In the genomic region with DNA sequence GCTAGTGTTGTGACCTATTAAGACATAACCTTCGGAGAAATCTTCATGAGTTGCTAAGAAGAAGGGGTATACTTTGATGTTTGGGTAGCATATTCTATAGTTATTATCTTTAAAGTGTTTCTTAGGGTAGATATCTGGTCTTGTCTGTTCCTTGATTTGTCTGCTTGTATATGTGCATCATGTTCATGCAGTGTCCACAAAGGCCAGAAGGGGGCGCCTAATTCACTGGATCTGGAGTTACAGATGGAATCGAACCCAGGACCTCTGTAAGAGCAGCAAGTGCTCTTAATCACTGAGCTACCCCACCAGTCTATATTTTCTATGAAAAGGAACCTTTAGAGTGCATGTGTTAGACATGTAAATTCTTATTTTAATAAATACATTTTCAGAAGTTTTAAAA, we compare ENCODE assay signal across 11 mouse cellular contexts.
A peak's percentile ranks its signal among the peaks of the same experiment; 100 is the strongest.
DNase-seq lines count a peak whose midpoint lies in the region; ATAC-seq and TF ChIP-seq lines count a peak whose summit lies in the region.
"Had no signal": no experiment of that assay in that cellular context is flagged by ENCODE, and none has a peak within 500 bp of the region (broad histone marks: within the 10 kb centered on the region; RNA-seq: fewer than 3 reads in every experiment).

No protein-coding gene starts in this region.

- in situ Hi-C loops in ES-E14 (cut with MboI; ENCODE audit: low sequenced_read_pairs in 2 of 2, unreplicated experiment in 2 of 2), result no loop called here

- H3K4me1 ChIP-seq in intestine, postnatal 0 days (replicated peaks; ENCODE audit: control insufficient read depth, insufficient read depth, low read length), result no peaks in the 10 kb centered on the region
- no peaks in the 10 kb centered on the region for H3K4me1 ChIP-seq in intestine, embryonic 16.5 days (ENCODE audit: control insufficient read depth, insufficient read depth, low read length)
- H3K4me1 ChIP-seq in lung, postnatal 0 days (ENCODE audit: insufficient read depth, low read depth, low read length), result no peaks in the 10 kb centered on the region
- no peaks in the 10 kb centered on the region for H3K4me1 ChIP-seq in ES-E14 (ENCODE audit: control insufficient read depth in 2 of 2, insufficient read depth in 2 of 2, low read length in 2 of 2, poor library complexity in 1 of 2)
- H3K4me1 ChIP-seq: heart, embryonic 10.5 days; hindbrain, embryonic 12.5 days had no signal

- TF ChIP-seq EP300 in lung, postnatal 0 days (IDR thresholded peaks at IDR 0.05), result no peak

- no peaks in the 10 kb centered on the region for H3K27me3 ChIP-seq in intestine, postnatal 0 days (replicated peaks; ENCODE audit: control insufficient read depth, insufficient read depth, low read length)
- H3K27me3 ChIP-seq in intestine, embryonic 16.5 days (replicated peaks; ENCODE audit: control insufficient read depth, insufficient read depth, low read length), result no peaks in the 10 kb centered on the region
- no peaks in the 10 kb centered on the region for H3K27me3 ChIP-seq in lung, postnatal 0 days (replicated peaks; ENCODE audit: insufficient read depth, low read length)
- H3K27me3 ChIP-seq: hindbrain, embryonic 12.5 days had no signal

- WGBS in intestine, postnatal 0 days, result 51% methylated on average over 3 of the region's 3 CpGs
- 52% methylated on average over 3 of the region's 3 CpGs for WGBS in intestine, embryonic 16.5 days
- WGBS in lung, postnatal 0 days, result 44% methylated on average over 3 of the region's 3 CpGs

- no peak overlapping the region for H3K27ac ChIP-seq in intestine, postnatal 0 days (ENCODE audit: low read depth, low read length)
- H3K27ac ChIP-seq in intestine, embryonic 16.5 days (ENCODE audit: low read length), result no peak overlapping the region
- H3K27ac ChIP-seq in lung, postnatal 0 days (ENCODE audit: low read length), result no peak overlapping the region
- no peak overlapping the region for H3K27ac ChIP-seq in ES-E14 (ENCODE audit: insufficient read depth, low read depth, low read length, poor library complexity, severe bottlenecking)
- H3K27ac ChIP-seq: heart, embryonic 10.5 days; hindbrain, embryonic 12.5 days; macrophage had no signal

- no peaks in the 10 kb centered on the region for H3K36me3 ChIP-seq in intestine, postnatal 0 days (ENCODE audit: control insufficient read depth, insufficient read depth)
- no peaks in the 10 kb centered on the region for H3K36me3 ChIP-seq in intestine, embryonic 16.5 days (ENCODE audit: control insufficient read depth, insufficient read depth, low read length)
- H3K36me3 ChIP-seq in lung, postnatal 0 days (ENCODE audit: insufficient read depth, low read length), result no peaks in the 10 kb centered on the region
- H3K36me3 ChIP-seq in ES-E14 (ENCODE audit: control insufficient read depth, insufficient read depth, low read length, poor library complexity, severe bottlenecking), result no peaks in the 10 kb centered on the region
- H3K36me3 ChIP-seq: heart, embryonic 10.5 days; hindbrain, embryonic 12.5 days had no signal

- H3K4me3 ChIP-seq in intestine, postnatal 0 days (ENCODE audit: low read depth, low read length), result no peak overlapping the region
- H3K4me3 ChIP-seq in intestine, embryonic 16.5 days (ENCODE audit: low read length), result no peak overlapping the region
- H3K4me3 ChIP-seq in lung, postnatal 0 days (ENCODE audit: low read depth, low read length), result no peak overlapping the region
- no peak overlapping the region for H3K4me3 ChIP-seq in ES-E14 (ENCODE audit: insufficient read depth in 1 of 2, low read depth in 1 of 2, low read length in 2 of 2, poor library complexity in 1 of 2, severe bottlenecking in 1 of 2)
- H3K4me3 ChIP-seq: heart, embryonic 10.5 days; hindbrain, embryonic 12.5 days had no signal

- TF ChIP-seq CTCF in intestine, postnatal 0 days (IDR thresholded peaks at IDR 0.05; ENCODE audit: low read depth), result peak; percentile 24; the same call in 1 of the 2 replicates
- TF ChIP-seq CTCF in lung, postnatal 0 days (IDR thresholded peaks at IDR 0.05), result peak; percentile 29

- H3K9me3 ChIP-seq in intestine, postnatal 0 days (ENCODE audit: control insufficient read depth), result no peaks in the 10 kb centered on the region
- no peaks in the 10 kb centered on the region for H3K9me3 ChIP-seq in intestine, embryonic 16.5 days (ENCODE audit: control insufficient read depth, low read length)
- H3K9me3 ChIP-seq in lung, postnatal 0 days (ENCODE audit: low read length), result no peaks in the 10 kb centered on the region
- no peaks in the 10 kb centered on the region for H3K9me3 ChIP-seq in ES-E14 (ENCODE audit: control insufficient read depth, insufficient read depth, low read depth, low read length)
- H3K9me3 ChIP-seq: heart, embryonic 10.5 days; hindbrain, embryonic 12.5 days had no signal

- H3K4me2 ChIP-seq in intestine, postnatal 0 days (replicated peaks; ENCODE audit: low read depth), result no peak overlapping the region
- H3K4me2 ChIP-seq in intestine, embryonic 16.5 days (ENCODE audit: low read depth, low read length), result no peak overlapping the region
- H3K4me2 ChIP-seq in lung, postnatal 0 days (replicated peaks; ENCODE audit: low read depth, low read length), result no peak overlapping the region
- H3K4me2 ChIP-seq: hindbrain, embryonic 12.5 days had no signal

- no peak overlapping the region for H3K9ac ChIP-seq in intestine, postnatal 0 days (ENCODE audit: low read depth, low read length)
- no peak overlapping the region for H3K9ac ChIP-seq in intestine, embryonic 16.5 days (ENCODE audit: low read depth, low read length)
- no peak overlapping the region for H3K9ac ChIP-seq in lung, postnatal 0 days (replicated peaks; ENCODE audit: low read depth)
- H3K9ac ChIP-seq in ES-E14 (ENCODE audit: insufficient read depth, low read depth, low read length, poor library complexity, severe bottlenecking), result no peak overlapping the region
- H3K9ac ChIP-seq: hindbrain, embryonic 12.5 days had no signal

- DNase-seq in lung, postnatal 0 days (ENCODE audit: low spot score), result no peak
- no peak for DNase-seq in lung, postnatal 14 days
- DNase-seq in ES-E14 (ENCODE audit: low read depth, low spot score), result peak; percentile 15
- peak; percentile 7 for DNase-seq in induced T-regulatory cell, adult 2 months (ENCODE audit: low read depth)
- no peak for DNase-seq in gastrocnemius, adult 18-20 months (ENCODE audit: low spot score)

- no peak for ATAC-seq in intestine, postnatal 0 days
- no peak for ATAC-seq in intestine, embryonic 16.5 days
- ATAC-seq in lung, postnatal 0 days, result no peak
- no peak for ATAC-seq in megakaryocyte progenitor cell, adult 5-6 weeks (replicated peaks; ENCODE audit: poor library complexity)

TF ChIP-seq in ES-E14, 5 proteins besides CTCF, POLR2A, EP300 and RAD21:
- TF ChIP-seq CHD2 (IDR thresholded peaks at IDR 0.05; ENCODE audit: low read depth, low read length), result no peak
- 0 out of 2 replicates have a peak, but pooled peaks have one; percentile 12 for TF ChIP-seq ZC3H11A (IDR thresholded peaks at IDR 0.05; ENCODE audit: borderline replicate concordance, low read depth, low read length)

Comparison
In these comparisons a context has a peak if more than half of its experiments do, and no peak if none do; other contexts are left out.
1. DNase-seq: peak in ES-E14 (single experiment) and induced T-regulatory cell, adult 2 months (single experiment); none in lung, postnatal 0 days (single experiment), lung, postnatal 14 days (single experiment) and gastrocnemius, adult 18-20 months (single experiment).